1 mouse cellular context compared by ENCODE assay signal in the genomic region with DNA sequence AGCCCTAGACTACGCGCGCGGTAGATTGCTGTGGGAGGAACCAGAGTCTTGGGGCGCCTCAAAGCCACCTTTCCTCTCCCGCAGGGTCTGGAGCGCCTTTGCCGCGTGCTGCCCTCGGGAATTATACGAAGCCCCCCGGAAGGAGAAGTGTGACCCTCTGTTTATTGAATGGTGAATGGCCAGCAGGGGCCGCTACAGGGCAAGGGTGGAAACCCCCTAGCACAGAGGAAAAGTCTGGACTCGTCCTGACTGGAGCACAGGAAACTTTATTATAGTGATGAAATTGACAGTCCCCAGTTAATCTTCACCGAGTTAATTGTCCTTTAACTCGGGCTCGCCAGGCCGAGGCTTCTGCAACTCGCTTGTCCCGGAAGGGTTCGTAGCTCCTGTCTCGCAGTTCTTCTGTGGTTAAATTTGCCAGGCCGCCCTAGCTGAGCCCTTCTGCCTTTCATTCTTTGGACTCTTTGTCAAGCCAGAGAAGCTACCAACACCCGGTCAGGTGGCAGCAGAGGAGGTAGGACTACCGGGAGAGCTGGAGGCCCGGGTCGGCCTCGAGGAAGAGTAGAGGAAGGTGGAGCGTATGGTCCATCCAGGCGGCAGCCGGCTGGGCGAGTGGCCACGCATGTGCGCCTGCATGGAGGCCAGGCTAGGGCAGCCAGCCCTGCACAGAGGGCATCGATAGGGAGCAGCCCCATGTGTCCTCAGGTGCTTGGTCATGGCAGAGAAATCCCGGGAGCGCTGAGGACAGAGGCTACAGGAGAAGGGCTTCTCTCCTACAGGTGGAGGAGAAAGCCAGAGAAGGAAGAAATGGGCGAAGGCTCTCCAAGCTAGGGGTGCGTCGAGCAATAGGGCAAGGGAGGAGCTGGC.
TF ChIP-seq lines count a peak whose summit lies in the region.

No protein-coding gene starts in this region.

TF ChIP-seq in MEL, 35 proteins besides CTCF, POLR2A, EP300 and RAD21:
- TF ChIP-seq MAX (IDR thresholded peaks at IDR 0.05; ENCODE audit: low read length) (no peak), ELF1 (IDR thresholded peaks at IDR 0.05; ENCODE audit: low read depth, low read length) (peak; percentile 48; the same call in 1 of the 2 replicates), RCOR1 (IDR thresholded peaks at IDR 0.05; ENCODE audit: low read depth, low read length) (no peak), MAFK (IDR thresholded peaks at IDR 0.05; ENCODE audit: borderline replicate concordance, low read depth, low read length) (no peak), MYB (IDR thresholded peaks at IDR 0.05; ENCODE audit: low read depth, low read length) (no peak), MXI1 (IDR thresholded peaks at IDR 0.05; ENCODE audit: low read depth, low read length) (peak; percentile 77), SMC3 (IDR thresholded peaks at IDR 0.05; ENCODE audit: low read depth, low read length) (peak; percentile 62), NELFE (IDR thresholded peaks at IDR 0.05; ENCODE audit: low read depth, low read length) (no peak; the same call in 1 of the 2 replicates), E2F4 (IDR thresholded peaks at IDR 0.05; ENCODE audit: borderline replicate concordance, low read depth, low read length) (no peak), MYC (IDR thresholded peaks at IDR 0.05; ENCODE audit: low read depth, low read length) (peak; percentile 60; the same call in 1 of the 2 replicates), TBP (IDR thresholded peaks at IDR 0.05; ENCODE audit: low read depth, low read length) (0 out of 2 replicates have a peak, but pooled peaks have one; percentile 37), MAZ (IDR thresholded peaks at IDR 0.05; ENCODE audit: low read depth, low read length) (0 out of 2 replicates have a peak, but pooled peaks have one; percentile 53), MEF2A (IDR thresholded peaks at IDR 0.05; ENCODE audit: extremely low read depth, insufficient replicate concordance, low read depth, low read length, poor library complexity, severe bottlenecking) (no peak), ETS1 (IDR thresholded peaks at IDR 0.05; ENCODE audit: low read depth, low read length) (no peak), KAT2A (conservative IDR thresholded peaks at IDR 0.05; ENCODE audit: low read depth, low read length) (no peak), ZC3H11A (IDR thresholded peaks at IDR 0.05; ENCODE audit: low read depth, low read length) (peak; percentile 58), ZMIZ1 (IDR thresholded peaks at IDR 0.05; ENCODE audit: low read depth, low read length) (peak; percentile 56; the same call in 1 of the 2 replicates), GATA1 (IDR thresholded peaks at IDR 0.05; ENCODE audit: low read depth, low read length) (no peak), SIN3A (IDR thresholded peaks at IDR 0.05; ENCODE audit: low read length) (peak; percentile 63; the same call in 1 of the 2 replicates), POLR2AphosphoS2 (IDR thresholded peaks at IDR 0.05; ENCODE audit: low read length) (no peak), NRF1 (IDR thresholded peaks at IDR 0.05; ENCODE audit: insufficient read depth, low read depth, low read length, poor library complexity, severe bottlenecking) (0 out of 2 replicates have a peak, but pooled peaks have one; percentile 13)
